In the genomic region with DNA sequence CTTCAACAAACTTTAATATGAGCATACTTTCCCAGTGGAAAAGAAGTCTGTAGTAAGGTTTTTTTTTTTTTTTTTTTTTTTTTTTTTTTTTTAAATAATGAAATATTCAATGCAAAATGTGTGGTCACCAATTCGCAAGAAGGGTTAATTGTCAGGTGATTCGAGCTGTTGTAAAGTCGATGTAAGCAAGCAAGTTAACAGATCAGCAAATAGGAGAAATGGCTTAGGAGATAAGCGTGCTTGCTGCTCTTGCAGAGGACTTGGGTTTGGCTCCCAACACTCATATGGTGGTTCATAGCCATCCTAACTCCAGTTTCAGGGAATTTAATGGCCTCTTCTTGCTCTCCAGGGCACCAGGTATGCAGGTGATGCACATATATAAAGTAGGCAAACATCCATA, we compare ENCODE assay signal across 18 mouse cellular contexts.
"Had no signal": no experiment of that assay in that cellular context is flagged by ENCODE, and none has a peak within 500 bp of the region (broad histone marks: within the 10 kb centered on the region; RNA-seq: fewer than 3 reads in every experiment).

No protein-coding gene starts in this region.

- H3K36me3 ChIP-seq: kidney, embryonic 15.5 days; limb, embryonic 10.5 days; limb, embryonic 13.5 days; liver, embryonic 13.5 days; midbrain, embryonic 12.5 days; midbrain, embryonic 15.5 days; neural tube, embryonic 12.5 days; neural tube, embryonic 15.5 days had no signal

- H3K4me3 ChIP-seq: kidney, embryonic 15.5 days; limb, embryonic 10.5 days; limb, embryonic 13.5 days; liver, embryonic 13.5 days; midbrain, embryonic 12.5 days; midbrain, embryonic 15.5 days; neural tube, embryonic 12.5 days; neural tube, embryonic 15.5 days had no signal

- DNase-seq: kidney, postnatal 10 days; kidney, postnatal 36 days; liver; liver, embryonic 13.5 days; liver, postnatal 0 days; retina, postnatal 1 day; thymus, adult 18-20 months; thymus, postnatal 36 days had no signal

- ATAC-seq: liver, postnatal 0 days; lung, postnatal 0 days; midbrain, embryonic 15.5 days had no signal

- H3K4me2 ChIP-seq: kidney, embryonic 15.5 days; limb, embryonic 13.5 days; liver, embryonic 13.5 days; lung, embryonic 14.5 days; midbrain, embryonic 12.5 days; midbrain, embryonic 15.5 days; neural tube, embryonic 12.5 days; neural tube, embryonic 15.5 days had no signal

- H3K4me1 ChIP-seq: midbrain, embryonic 12.5 days; midbrain, embryonic 15.5 days had no signal

- H3K9me3 ChIP-seq: kidney, embryonic 15.5 days; limb, embryonic 10.5 days; limb, embryonic 13.5 days; liver, embryonic 13.5 days; midbrain, embryonic 12.5 days; midbrain, embryonic 15.5 days; neural tube, embryonic 12.5 days; neural tube, embryonic 15.5 days had no signal

- H3K9ac ChIP-seq: kidney, embryonic 15.5 days; limb, embryonic 13.5 days; liver, embryonic 13.5 days; liver, postnatal 0 days; lung, embryonic 14.5 days; midbrain, embryonic 12.5 days; midbrain, embryonic 15.5 days; neural tube, embryonic 12.5 days; neural tube, embryonic 15.5 days had no signal

- H3K27ac ChIP-seq: kidney, embryonic 15.5 days; limb, embryonic 10.5 days; limb, embryonic 13.5 days; liver, embryonic 13.5 days; macrophage; midbrain, embryonic 12.5 days; midbrain, embryonic 15.5 days; neural tube, embryonic 12.5 days; neural tube, embryonic 15.5 days had no signal

- H3K27me3 ChIP-seq: kidney, embryonic 15.5 days; limb, embryonic 13.5 days; liver, embryonic 13.5 days; midbrain, embryonic 12.5 days; midbrain, embryonic 15.5 days; neural tube, embryonic 12.5 days; neural tube, embryonic 15.5 days had no signal
